Mouse (Mus musculus) C2C12 (cell line): ENCODE measurements at regions not wholly inside any gene's neighbourhood (a gene's known extent, or its start where the extent isn't known, plus 50 kb on each side); places are given as distances from the start of the nearest gene placed in this dataset.

ENCODE experiments used
- CTCF ChIP-seq: IDR thresholded peaks from one replicate; pipeline ENCODE4 v1.5.1; 2011; ENCODE audit not compliant: control insufficient read depth, insufficient read depth, insufficient read length
- MYOD1 ChIP-seq: IDR thresholded peaks from one replicate; pipeline ENCODE4 v1.6.1; 2011; ENCODE audit warnings: low read depth; ENCODE audit not compliant: control insufficient read depth, insufficient read length
- USF1 ChIP-seq: IDR thresholded peaks from one replicate; pipeline ENCODE4 v1.6.1; 2011; ENCODE audit warnings: low read depth, mild to moderate bottlenecking, control low read depth, moderate library complexity

GRCm38 (mm10) chr15:7553190-7553895 is 155.1 kb upstream of the Egflam start:
- TF ChIP-seq CTCF, result no peak
- TF ChIP-seq MYOD1, result no peak
- peak; percentile 72 for TF ChIP-seq USF1
